Mouse (Mus musculus) layer of hippocampus, adult 18-20 months (tissue): ENCODE measurements at regions not wholly inside any gene's neighbourhood (a gene's known extent, or its start where the extent isn't known, plus 50 kb on each side); places are given as distances from the start of the nearest gene placed in this dataset.
A peak's percentile ranks its signal among the peaks of the same experiment; 100 is the strongest.

Source experiments
- DNase-seq, 2 experiments: peaks; one replicate each; pipeline ENCODE4 v3.0.0; 2022; ENCODE audit warnings: low spot score in 2 of 2
- microRNA-seq, 2 experiments: library from miRNA; unstranded; fragments of <30 nt; microRNA quantifications; one replicate each; pipeline ENCODE4 v1.2.0; 2021

DNA sequence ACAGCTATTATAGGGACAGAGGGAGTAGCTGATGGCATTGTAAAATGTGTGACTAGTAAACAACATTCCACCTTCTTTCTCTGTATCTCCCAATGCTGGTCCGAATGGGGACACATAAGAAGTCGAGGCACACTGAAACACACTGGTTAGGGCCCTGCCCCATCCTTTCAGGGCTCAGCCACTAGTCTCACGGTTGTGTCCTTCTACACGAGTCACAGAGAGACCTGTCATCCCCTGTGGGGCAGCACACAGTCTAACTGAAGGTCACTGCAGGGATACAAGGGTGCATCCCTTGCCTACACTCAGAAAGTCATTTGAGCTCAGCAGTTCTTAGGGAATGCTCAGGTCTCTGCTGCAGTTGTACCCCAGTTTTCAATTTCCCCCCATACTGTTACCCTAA, 93.6 kb upstream of the Klf7 start:
- no peak for DNase-seq

DNA sequence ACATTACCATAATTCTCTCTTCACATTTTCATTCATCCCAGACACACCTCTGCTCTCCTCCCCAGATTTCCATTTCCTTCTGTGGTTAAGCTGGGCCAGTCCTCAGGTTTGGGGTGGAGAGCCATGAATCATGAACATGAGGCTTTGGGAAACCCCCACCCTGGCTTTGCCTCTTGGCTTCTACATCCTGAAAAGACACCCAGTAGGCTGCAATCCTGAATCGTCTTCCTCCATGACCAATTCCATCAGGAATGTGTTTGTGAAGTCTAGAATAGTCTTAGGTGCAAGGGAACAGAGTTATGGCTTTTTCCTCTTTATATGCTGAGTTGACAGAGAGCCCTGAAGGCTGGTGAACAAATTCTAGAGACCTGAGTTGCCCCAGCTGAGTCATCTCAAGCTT, 87.0 kb upstream of the Klf7 start:
- DNase-seq = no peak

DNA sequence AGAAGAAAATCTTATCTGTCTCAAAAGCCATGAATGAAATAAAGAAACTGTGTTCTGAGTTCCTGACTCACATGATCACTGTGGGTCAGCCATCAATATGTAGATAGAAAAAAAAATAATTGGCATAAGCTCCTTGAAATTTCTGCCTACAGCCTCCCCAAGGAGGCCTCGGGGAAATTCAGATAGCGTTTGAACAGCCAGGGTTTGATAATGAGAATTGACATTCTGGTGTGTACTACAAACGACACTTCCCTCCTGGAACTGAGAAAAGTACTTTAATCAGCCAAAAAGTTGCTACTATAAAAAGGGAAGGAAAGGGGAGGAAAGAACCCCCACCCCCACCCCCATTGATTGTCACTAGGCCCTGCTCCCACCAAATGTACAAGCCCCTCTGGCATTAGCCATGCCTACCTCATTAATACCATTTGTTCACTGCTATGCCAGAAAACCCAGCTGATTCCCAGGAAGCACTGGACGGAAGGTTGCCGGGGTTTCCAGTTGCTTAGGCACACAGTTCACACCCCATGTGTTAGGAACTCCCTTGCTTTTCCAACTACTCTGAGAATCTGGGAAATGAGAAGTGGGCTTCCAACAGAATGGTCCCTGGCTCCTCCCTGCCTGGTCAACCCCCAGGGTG, 78.4 kb upstream of the Klf7 start:
- DNase-seq = no peak

DNA sequence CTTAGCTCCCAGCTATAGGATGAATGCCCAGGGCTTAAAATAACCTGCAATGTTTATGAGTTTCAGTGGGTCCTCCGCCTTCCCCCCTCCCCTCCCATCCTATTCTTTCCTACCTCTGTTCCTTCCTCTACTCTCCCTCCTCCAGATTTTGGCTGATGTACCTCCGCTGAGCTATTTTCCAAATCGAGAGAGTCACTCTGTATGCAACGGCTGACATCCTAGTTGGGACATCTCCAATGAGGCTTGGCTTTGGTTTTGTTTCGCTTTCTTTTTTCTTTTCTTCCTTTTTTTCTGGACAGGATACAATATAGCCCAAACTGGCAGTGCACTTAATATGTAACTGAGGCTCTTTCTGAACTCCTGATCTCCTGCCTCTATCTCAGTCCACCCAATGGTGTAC, 76.7 kb upstream of the Klf7 start:
- DNase-seq = no peak

DNA sequence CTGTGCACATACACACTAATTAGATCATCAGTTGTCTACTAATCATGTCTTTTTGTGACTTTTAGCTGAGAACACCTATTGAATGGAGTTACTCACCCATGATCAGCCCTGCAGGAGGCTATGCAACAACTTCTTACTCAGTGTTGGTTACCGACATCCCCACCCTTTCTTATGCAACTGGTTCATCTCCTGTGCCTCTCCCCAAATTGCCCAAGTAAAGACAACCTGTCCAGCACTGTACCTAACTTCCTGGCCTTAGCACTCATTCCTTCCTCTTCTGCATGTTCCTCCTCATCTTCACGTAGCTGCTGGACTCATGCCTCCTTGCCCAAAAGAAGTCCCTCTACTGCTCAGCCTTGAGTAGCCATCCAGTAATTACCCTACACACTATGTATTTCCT, 76.2 kb upstream of the Klf7 start:
- no peak for DNase-seq

DNA sequence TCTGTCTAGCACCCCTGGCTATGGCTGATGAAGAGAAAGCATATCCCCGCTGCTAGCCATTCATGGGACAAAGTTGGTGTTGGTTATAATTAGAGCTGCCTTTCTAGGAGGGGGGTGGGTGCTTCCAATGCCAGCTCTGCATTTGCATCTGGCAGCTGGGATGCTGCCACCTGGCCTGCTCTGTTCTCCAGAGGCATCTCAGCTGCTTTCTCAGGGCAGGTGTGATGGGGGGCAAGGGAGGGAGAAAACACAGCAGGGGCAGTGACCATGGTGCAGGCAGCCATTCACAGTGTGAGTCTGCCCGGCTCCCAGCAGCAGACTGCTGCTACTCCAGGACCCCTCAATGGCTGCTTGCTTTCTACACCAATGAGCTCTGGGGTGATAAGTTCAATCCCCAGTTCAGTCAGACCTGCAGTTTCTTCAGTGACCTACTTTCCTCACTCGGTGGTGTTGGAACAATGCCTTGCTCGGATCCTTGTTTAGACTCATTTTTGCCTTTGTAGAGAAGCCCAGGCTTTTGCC, 73.9 kb upstream of the Klf7 start:
- no peak for DNase-seq

DNA sequence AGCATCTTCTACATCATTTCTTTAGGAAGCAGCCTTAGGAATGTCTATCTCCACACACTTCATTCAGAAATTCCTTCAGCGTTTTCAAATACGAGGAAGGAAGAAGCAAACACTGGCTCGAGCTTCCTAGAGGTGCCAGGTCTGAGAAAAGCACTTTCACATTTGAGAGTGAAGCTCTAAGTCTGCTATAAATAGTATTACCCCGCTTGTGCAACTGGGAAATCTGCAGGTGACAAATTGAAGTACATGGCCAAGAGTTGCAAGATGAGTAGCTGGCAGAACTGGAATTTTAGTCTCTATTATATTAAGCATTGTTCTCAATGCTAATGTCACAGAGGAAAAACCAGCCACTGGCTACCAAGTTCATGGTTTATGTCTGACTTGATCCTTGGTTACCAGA, 73.2 kb upstream of the Klf7 start:
- DNase-seq = no peak

DNA sequence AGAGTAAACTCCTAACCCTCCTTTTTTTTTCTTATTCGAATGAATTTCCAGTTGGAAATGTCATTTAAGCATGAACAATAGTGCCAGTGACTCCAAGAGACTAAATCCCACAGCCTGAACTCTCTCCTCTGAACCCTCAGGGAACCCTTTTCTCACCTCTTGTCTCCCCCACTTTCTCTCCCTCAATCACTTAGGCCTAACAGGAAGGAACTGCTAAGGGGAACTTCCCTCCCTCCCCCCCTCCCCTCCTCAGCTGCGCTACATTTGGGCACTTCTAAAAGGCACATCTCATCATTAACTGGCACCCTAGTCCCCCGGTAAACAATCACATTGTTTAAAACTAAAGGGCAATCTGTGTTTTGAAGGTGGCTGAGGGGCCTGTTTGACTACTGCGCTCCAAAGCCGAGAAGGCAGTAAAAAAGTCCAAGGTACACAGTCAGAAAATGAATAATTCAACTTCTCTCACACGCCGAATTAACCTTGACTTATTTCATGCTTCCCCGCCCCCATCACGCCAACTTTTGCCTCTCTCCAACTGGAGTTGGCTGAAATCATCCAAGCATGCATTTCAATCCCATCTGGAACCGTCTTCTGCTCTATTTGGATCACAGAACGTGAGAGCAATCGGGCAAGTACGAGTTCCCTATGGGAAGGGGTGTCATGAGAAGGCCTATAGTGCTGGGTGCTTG, 71.2 kb upstream of the Klf7 start:
- peak; percentile 25 to 58 for DNase-seq

DNA sequence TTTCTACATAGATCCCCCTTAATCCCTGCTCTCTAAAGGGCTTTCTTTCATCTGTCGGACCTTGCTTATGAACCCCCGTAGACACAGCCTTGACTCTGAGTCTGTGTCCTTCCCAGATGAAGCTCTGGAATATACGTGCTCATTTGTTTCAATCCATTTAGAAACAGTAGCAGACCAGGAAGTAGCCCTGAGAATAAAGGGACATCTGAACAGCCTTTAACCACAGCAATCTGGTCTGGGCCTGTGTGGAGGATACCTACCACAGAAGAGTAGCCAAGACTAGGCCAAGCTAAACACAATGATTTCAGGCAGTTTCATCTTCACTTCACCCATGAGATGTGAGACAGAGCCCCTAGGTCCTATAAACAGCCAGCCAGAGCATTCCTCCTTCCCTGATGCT, 70.7 kb upstream of the Klf7 start:
- no peak for DNase-seq

DNA sequence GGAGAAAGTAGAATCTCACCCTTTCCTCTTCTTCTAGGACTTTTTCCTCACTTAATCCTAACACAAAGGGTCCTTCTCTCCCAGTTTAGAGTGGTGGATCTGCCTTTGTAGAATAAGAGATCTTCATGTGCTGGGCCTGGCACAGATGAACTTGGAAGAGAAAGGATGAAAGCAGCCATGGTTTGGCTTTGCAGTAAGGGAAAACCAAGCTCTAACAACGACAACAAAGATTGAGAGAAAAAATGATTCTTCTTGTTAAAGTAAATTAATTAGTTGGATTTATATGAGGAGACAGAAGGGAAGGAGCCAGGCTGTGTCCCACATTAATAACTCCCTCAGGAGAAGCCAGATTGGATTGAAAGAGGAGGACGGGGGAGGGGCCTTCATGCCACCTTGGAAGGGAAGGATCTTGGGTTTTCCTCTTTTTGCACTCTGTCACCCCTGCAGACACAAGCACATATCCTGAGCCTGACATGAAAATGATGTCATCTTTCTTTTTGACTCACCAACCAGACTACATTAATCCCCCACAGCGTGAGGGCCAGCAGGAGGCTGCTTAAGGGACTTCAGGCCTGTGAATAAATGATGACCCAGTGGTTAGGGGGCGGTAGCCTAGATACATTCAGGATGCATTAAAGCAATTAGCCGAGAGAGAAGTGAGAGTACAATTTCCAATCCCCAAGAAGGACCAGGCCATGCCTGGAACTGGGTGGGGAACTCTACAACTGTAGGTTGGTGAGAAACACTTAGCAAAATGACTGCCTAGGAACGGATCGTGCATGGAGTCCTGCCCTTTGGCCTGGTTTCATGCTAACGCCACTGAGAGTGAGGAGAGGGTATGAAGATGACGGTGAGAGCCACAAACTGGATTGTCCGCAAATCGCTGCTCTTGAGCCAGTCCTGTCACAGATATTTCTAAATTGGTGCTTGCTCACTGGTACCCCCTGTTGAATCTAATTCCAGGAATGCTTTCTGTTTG, 69.4 kb upstream of the Klf7 start:
- DNase-seq = no peak

DNA sequence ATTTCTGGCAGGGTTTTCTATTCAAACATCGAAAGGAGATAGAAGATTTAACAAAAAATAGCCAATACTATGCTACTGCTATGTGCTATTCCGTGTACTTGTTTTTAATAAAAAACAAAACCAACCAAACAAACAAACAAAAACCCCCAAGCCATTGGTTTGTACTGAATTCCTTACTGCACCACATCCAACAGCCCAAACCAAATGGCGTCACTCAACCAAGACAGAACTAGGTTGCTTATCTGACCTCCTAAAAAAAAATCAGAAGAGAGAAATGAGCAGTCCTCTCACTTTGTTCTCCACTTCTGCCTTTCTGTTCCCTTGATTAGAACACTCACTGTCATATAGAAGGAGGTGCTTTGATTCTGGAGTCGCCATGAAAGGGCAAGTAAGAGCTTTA, 68.6 kb upstream of the Klf7 start:
- no peak for DNase-seq

DNA sequence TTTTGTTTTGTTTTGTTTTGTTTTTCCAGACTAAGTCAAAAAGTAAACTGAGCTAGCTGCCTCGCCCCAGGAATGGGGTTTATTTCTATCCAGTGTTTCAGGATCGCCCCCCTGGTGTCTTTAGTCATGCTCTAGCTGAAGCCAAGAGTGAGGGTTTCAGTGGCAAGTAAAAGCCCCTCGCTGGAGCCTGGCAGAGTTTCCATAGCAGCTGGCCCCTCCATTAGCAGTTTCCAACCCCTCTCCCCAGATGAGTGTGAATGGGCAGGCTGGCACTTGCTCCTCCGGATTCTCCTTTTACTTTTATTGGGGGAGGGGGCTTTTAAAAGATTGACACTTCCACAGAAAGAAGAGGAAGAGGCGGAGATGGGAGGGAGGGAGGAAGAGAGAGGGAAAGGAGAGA, 68.0 kb upstream of the Klf7 start:
- DNase-seq = no peak

DNA sequence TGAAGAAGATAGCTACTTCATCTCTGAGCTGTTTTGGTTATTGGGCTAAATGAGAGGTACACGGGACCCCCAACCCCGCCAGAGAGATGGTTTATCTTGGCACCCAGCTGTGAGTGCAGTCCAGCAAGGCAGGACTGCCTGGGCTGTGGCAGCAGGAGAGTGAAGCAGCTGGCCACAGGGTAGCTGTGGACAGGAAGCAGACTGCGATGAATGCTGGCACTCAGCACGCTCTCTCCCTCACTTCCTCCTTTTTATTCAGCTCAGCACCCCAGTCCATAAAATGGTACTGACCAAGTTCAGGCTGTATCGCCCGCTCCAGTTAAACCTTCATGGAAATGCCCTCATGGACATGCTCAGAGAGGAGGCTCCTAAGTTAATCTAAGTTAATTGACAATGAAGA, 67.4 kb upstream of the Klf7 start:
- DNase-seq = no peak

DNA sequence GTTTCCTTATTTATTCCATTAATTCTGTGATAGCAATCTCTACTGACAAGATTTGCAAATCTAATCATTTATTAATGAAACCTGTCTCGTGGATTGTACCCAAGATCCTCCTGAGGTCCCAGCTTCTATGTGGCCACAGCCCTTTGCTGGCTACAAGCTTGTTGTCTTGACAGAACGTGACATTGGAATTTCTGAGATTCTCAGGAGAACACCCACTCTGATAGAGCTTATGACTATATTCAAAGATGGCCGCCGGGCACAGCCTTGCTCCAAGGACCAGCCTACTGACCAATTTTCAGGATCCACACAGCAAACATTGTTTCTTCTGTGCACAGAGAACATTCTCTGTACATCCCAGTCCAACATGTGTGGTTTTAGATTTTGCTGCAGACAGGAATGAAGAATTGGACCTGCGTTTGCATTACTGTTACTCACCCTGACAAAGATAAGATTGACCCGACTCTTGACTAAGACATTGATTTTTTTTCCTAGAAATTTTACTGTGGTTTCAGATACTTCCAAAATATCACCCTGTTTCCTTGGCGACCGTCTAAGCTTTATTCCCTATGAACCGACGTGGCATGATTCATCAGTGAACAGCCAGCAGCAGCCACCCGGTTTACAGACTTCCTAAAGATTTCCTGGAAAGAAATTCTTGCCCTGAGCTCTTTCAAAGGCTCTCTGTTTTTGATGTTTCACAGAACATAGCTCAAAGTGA, 65.9 kb upstream of the Klf7 start:
- no peak for DNase-seq

DNA sequence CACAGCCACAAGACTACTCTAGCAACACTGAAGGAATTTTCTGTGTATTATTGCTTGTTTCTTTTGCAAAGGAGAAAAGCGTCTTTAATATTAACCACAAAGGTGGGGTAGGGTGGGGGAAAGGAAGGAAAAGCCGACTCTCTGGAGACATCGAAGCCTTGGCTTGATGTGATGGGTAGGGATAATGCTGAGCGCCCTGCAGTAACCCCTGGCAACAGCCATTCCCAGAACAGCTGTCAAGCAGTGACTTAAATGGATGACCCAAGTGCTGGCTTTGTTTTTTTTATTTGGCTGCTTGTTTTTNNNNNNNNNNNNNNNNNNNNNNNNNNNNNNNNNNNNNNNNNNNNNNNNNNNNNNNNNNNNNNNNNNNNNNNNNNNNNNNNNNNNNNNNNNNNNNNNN, 51.6 kb upstream of the Klf7 start:
- no peak for DNase-seq

DNA sequence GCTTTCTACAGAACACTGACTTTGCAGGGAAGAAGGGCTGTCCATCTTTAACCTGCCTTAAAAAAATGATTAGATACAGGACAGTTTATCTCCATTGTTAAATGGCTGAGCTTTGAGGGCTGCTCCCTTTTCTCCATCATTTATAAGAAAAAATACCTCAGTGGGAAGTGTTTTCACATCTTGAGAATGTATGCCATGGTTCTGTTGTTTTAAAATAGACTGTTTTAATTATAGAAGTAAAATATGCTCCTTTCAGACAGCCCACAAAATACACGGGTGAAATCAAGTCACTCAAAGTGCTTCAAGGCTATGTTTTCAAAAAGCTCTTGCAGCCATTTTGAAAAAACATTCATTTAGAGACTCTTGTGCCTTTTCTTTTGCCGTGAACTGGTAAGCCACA, 50.0 kb upstream of the Klf7 start:
- DNase-seq = no peak

Small RNA genes in the stretch of these regions (microRNA-seq; reads per million reads assigned to microRNA genes)
- 0 reads per million in 2 experiments for gene Gm25748
